Mouse (Mus musculus) right cerebral cortex, postnatal 4 days (tissue): Measurements from ENCODE around the gene Vmn1r211.
"Not testable (repeated sequence)": the region's sequence is repeated elsewhere in the genome, so short reads cannot be mapped to it uniquely, and the experiment has no call there.

Source experiments
- DNase-seq: peaks from one replicate; pipeline ENCODE4 v3.0.0-alpha.2; 2022

Gene Vmn1r211

GRCm38 (mm10) chr13:22857461-22857860 lies at the start of gene Vmn1r211:
Vmn1r211 (minus strand) TSS chr13:22857561.
- DNase-seq: no peak

GRCm38 (mm10) chr13:22884105-22884504 lies 26.7 kb upstream of the Vmn1r211 start, which contains the start of gene Vmn1r212:
Vmn1r212 (minus strand) TSS chr13:22884205.
- no peak for DNase-seq

DNA sequence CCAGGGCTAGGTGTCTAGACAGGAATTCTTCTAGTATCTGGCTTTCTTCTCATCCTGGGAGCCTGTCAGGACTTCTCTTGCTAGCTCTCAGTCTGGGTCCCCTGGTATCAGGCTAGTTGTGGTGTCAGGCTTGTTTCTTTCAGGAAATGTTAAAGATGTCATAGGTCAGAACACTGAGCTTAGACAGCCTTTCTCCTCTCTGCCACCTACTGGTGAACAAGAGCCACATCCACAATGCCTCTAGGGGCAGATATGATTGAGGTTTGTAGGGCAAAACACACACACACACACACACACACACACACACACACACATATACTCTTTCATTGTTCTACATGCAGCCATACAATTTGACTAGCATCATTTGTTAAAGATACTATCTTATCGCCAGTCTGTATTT lies 21.9 kb upstream of the Vmn1r211 start:
- no peak for DNase-seq

DNA sequence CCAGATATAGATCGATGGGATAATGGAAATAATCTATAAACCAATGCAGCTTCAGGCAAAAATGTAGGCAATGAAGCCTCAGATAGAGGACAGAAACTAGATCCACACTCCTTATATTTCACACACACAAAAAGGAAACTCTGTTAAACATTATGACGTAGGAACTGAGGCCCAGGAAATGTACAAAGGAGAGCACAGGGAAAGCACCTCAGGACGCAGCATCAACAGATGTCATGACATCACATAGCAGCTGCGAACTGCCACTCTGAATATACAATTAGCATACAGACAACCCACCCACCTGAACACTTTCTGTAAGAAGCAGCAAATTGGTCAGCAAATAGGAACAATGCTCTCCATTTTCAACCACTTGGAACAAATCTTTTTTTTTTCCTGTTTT lies 2.6 kb downstream of the Vmn1r211 start:
- DNase-seq: no peak

- no peak for DNase-seq
Measured at GRCm38 (mm10) chr13:22846798-22847197, 10.6 kb downstream of the Vmn1r211 start.

DNA sequence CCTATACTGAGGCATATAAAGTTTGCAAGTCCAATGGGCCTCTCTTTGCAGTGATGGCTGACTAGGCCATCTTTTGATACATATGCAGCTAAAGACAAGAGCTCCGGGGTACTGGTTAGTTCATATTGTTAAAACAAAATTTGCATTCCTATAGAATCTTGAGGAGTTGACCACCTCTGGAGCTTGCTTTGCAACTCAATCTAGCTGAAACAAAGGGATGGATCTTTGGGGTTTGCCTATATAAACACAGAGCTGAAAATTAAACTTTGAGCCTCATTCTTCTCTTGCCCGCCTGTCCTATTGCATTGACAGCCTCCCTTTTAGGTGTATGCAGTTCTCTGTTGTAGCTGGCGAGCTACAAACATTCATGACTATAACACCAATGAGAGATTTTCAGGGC lies 13.1 kb downstream of the Vmn1r211 start:
- DNase-seq: not testable (repeated sequence)

GRCm38 (mm10) chr13:22831248-22831647 lies 26.1 kb downstream of the Vmn1r211 start, which contains the start of gene Vmn1r210:
Vmn1r210 (minus strand) TSS chr13:22831348.
- DNase-seq: no peak

DNA sequence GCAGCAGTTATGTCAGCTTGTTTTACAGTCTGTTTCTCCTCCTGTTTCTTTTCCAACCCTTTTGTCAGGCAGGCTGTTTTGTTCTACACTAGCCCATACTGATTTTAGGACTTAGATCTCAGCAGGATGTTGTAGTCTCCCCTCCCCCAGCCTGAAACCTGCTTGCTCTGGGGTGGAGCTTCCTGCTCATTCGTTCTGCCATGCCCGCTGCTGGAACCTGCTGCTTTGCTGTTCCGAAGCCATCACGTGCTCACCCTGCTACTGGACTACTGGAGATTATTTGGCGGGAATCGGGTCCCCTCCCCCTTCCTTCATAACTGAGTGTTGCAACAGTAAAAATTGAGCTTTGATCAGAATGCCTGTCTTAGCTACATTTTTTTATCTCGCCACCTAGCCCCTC lies 28.0 kb downstream of the Vmn1r211 start:
- not testable (repeated sequence) for DNase-seq

DNA sequence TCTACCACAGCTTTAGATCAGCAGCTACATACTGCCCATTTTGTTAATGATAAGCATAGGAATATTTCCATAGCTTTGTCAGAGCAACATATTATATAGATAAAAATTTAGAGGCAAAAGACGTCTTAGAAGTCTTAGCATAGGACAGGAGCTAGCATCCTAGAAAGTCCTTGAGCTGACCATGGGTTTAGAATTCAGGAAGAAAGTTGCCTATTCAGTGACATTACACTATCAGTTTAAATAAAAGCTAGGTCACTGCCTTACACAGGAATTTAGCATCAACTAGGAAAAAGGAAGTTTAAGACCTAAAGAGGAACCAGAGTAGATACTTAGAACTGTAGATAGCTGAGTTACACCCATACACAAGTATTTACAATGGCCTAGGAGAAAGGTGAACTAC lies 35.8 kb downstream of the Vmn1r211 start:
- DNase-seq: not testable (repeated sequence)

- not testable (repeated sequence) for DNase-seq
Measured at GRCm38 (mm10) chr13:22809582-22809981, 47.8 kb downstream of the Vmn1r211 start, which contains the start of gene Vmn1r209. Vmn1r209 (minus strand) TSS chr13:22809682.
